Mouse (Mus musculus) spleen, postnatal 4 days (tissue): ENCODE results near the gene Zkscan17.

Source experiments
- DNase-seq, 2 experiments: peaks; one replicate each; pipeline ENCODE4 v3.0.0; 2022; ENCODE audit warnings: low spot score in 2 of 2

Zkscan17 gene

DNA sequence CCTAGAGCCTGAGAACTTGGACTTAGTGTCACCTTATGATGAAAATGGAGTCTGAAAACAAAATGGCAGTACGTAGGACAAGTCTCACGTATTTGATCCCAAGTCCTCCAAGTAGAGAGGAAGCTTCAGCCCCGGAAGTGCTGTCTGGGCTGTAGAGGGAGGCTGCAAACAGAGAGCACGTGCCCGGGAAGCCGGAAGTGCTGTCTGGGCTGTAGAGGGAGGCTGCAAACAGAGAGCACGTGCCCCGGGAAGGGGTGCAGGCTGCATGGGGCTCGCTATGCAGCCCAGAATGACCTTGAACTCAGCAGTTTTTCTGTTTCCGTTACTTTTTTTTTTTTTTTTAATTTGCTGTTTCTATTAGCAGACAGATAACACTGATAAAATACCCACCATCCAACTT is 8.3 kb downstream of the Zkscan17 start:
- DNase-seq = no peak

DNA sequence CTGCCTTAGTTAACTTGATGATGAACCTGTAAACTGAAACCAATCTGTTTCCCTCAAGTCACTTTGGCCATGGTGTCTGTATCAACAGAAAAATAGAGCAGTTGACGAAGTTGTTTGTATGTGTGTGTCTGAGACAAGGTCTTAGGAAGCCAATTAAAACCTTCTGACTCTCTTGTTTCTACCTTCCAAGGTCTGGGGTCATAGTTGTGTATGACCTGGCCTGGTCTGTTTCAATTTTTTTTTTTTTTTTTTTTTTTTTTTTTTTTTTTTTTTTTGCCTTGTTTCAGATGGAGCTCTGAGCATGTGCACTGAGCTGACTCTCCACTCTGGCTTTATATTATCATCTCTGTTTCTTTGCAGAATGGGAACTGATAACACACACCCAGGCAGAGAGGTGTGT is 9.1 kb downstream of the Zkscan17 start:
- no peak for DNase-seq

DNA sequence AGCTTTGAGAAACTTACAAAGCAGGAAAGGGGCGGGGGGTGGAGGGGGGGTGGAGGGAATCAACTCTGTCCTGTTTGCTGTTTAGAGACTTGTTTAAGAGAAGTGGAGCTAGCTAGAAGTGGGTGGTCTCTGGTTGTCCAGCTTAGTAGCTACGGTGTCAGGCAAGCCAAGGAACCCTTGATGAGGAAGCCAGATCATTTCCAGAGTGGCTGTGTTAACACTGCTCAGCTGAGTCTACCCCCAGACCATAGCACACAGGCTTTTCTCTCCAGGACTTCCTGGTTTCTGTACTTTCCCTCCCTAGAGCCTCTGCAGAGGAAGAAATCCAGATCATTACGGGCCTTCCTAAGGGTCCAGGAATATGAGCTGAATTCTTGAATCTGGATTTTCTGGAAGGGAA is 11.8 kb downstream of the Zkscan17 start:
- DNase-seq = no peak

DNA sequence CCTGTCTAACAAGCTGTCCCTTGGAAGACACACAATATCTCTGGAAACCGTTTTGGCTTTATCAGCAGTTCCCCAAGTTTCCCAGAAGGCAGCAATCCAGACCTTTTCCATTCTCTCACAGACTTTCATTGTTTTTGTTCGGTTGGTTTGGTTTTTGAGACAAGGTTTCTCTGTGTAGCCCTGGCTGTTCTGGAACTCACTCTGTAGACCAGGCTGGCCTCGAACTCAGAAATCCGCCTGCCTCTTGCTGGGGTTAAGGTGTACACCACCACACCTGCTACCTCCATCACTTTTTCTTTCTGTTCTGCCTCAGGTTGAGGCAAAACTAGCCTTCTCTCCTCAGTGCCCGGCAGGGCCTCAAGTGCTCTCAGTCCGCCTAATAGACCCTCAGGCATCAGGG is 12.2 kb downstream of the Zkscan17 start:
- DNase-seq = no peak

DNA sequence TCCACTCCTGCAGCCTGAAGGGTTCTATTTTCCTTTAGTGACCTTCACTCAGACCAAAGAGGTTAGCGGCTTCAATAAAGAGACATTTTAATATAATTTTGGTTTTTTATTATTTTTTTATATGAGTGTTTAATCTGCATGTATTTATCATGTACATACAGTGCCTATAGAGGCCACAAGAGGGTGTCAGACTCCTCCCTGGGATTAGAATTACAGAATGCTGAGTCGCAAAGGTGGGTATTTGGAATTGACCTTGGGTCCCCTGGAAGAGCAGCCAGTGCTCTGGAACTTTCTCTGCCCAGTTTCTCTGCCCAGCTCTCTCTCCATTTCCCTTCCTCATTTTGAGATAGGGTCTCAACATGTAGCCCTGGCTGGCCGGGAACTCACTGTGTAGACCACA is 13.0 kb downstream of the Zkscan17 start:
- DNase-seq = no peak

DNA sequence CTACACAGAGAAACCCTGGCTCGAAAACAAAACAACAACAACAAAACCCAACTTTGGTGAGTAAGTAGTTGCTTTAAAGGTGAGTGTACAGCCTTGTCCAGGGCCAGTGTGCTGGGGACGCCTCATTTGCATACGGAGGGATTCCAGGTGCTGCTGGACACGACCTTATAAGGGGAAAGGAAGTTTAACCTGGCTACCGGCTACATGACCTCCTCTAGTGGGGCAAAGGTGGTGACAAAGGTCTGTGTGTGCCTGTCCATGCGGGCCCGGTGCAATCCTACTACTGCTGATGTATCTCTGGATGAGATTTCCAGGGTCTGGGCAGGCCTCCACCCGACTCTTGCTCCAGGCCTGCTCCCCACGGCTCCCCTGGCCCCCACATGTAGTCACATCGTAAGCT is 13.8 kb downstream of the Zkscan17 start:
- no peak for DNase-seq

DNA sequence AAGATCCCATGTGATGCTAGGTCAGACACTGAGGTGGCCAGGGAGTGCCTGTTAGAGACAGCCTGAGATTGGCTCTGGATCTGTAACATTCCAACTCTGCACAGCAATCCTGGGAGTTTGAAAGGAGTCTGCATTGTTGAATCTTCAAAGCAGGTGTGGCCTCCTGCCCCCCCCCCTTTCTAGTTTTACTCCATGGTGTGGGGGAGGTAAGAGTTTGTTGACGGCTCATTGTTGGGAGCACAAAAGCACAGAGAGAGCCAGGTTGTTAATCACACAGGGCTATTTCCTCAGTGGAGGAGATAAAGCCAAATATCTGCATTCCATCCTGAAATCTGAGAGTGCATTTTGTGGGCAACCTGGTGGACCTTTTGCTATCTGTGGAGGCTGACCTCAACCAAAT is 15.0 kb downstream of the Zkscan17 start:
- no peak for DNase-seq

DNA sequence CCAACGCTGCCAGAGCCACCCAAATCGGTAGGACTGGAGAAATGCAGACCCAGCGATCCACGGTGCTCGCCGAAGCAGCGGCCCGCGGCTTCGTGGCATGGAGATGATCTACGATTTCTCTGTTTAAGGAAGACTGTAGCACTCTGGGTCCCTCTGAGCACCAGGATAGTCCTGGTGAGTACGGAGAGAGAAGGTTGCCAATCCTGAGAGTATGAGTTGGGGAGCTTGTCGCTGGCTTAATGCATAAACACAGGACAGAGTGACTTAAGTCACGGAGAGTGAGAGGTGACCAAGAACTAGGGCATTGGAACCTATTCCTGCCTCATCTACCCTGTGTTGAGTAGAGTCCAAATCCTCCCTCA is 19.9 kb downstream of the Zkscan17 start:
- DNase-seq = no peak

DNA sequence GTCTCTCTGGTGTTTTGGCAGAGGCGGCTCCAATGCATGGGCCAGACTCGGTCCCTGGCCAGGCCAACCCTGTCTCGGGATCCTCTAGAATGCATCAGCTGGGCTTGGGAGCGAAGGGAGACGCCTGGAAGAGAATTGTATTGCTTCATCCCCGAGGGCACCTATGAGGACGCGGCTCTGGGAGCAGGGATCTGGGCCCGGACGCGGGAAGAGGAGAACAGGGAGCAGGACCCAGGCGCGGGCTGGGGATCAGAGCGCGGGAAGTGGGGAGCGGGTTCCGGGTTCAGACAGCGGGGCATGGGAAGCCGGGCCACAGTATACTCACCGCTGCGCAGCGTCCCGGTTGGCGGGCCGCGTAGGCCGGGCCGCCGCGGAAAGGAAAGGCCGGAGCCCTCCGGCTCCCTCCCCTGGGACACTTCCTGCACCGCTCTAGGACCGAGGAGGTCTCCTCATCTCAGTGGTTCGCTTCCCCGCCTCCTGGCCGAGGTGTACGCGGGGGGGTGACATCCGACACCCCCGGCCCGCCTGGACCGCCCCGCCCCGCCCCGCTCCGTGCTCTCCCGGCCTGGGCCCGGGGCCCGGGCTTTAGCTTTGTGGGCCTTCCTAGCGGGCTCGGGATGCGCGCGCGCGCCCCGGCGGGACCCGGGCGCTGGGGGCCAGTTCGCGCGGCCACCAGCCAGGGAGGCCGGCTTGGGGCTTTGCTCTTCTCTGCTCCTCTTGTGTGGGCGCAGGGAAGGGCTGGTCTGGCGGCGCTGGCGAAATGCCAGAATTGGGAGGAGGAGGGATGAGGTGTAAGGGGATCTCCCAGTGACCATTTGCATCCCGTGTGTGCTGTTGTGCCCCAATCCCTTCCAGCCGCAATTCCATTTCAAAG is 20.5 kb downstream of the Zkscan17 start:
- DNase-seq = peak; percentile 65 to 79

DNA sequence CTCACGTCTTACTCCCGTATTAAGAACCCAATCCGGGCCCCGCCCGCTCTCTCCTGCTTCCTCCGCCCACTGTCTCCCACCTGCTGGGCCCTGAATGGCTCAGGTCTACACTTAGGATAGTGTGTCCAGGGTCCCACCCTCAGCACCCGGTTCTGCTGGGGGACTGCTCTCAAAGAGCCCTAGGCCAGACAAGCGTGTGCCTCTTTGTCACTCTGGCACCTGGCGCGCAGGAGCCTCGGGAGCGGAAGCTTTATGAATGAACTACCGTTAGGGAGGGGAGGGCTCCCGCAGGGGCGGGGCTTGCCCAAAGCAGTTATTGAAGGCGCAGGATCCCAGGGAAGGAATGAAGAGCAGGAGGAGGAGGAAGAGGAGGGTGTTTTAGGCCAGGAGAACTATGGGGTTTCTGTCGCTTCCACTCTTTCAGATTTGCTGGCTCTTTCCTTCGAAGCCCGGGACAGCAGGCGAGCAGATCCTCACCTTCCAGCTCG is 21.2 kb downstream of the Zkscan17 start:
- DNase-seq = peak; percentile 58 to 79

DNA sequence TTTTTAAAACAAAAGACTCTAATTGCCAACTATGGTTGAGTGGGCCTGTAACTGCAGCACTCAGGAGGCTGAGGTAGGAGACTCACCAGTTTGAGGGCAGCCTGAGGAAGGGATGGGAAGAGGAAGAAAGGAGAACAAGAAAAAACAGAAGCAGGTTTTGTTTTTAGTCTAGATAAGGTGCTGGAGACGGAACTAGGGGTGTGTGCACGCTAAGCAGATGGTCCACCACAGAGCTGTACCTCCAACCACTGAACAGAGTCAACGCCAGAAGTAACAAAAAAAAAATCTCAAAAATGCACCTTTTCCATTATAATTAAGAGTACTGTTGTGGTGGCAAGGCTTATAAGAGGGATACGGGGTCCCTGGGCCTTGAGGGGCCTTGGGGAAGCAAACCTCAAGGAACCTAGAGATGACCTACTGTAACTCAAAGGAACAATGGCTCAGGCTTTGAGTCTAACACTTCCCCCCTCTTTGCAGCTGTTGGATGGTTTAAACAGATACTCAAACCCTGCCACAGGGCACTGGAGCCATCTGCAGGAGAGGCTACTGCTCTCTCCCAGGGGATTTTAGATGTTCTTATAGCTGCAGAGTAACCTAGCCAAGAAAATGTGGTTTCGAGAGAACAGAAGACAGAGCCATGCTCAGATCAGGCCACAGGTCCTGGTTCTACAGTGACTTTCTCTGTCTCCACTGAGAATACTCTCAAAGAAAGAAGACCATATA is 24.4 kb downstream of the Zkscan17 start:
- DNase-seq = no peak

DNA sequence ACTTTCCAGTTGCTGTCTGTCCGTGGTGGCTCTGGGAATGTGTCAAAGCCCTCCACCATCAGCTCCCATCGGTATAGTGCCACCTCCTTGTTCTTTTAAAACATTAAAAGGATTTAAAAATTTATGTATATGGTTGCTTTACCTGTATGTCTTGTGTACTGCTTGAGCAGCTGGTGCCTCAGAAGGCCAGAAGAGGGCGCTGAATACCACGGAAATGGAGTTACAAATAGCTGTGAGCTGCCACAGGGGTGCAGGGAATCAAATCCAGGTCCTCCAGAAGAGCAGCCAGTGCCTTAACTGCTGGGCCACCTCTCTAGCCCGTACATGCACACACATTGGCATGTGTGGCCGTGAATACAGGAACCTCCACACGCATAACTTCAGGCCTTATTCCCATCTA is 28.8 kb downstream of the Zkscan17 start:
- no peak for DNase-seq

DNA sequence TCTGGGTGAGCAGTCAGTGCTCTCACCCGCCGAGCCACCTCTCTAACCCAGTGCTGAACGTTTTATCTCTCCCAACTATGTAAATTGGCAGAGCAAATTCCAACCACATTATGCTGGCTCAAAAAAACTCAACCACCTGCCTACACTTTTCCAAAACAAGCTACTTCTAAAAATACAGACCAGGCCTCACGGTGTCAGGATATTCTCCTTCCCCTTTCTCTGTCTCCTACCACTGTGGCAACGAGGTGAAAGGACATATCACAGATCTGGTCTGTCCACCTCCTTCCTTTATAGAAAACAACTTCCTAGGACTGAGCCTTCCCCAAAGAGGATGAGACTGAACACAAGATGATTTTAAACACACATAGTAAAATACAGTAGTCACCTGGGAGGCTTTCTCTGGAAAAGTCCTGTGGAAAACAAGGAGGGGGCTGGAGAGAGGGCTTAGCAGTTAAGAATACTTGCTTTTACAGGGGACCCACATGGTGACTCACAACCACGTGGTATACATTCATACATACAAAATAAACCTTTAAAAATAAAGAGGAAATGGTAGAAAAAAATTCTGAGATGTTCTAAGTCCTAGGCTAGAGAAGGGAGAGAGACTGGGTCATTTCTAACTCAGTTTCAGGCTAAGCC is 29.8 kb downstream of the Zkscan17 start:
- DNase-seq = no peak

DNA sequence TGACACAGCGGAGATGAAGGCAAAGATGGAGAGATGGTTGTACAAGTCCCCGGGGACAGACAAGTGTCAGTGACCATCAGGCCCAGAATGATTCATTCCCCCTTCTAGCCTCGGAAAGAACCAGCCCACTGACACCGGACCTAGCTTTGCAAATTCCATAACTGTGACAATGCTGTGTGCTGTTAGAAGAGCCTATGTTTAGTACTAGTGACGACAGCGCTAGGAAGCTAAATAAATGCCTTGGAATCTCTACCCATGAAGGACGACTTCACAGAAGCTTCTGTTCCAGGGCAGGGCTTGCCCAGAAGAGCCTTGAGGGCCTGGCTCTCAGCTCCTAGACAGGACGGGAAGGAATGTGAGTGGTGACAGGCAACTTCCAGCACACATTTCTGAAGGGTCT is 40.3 kb downstream of the Zkscan17 start:
- no peak for DNase-seq

DNA sequence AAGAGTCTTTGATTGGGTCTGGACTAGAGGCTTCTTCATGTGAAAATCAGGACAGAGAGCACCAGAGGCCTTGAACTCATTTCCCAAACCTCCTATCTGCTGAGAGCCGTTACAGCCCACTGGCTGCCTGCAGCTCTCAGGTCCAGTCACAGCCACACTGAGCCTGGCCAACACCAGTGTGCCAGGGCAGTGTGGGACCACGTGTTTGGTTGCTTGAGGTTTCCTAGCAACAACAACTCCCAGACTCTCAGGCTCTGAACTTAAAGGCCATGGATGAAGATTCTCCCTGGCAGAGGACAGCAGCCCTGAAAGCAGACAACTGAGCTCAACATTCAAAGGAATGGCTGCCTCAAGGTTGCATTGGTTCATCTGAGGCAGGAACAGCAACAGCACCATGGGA is 40.9 kb downstream of the Zkscan17 start:
- DNase-seq = no peak

DNA sequence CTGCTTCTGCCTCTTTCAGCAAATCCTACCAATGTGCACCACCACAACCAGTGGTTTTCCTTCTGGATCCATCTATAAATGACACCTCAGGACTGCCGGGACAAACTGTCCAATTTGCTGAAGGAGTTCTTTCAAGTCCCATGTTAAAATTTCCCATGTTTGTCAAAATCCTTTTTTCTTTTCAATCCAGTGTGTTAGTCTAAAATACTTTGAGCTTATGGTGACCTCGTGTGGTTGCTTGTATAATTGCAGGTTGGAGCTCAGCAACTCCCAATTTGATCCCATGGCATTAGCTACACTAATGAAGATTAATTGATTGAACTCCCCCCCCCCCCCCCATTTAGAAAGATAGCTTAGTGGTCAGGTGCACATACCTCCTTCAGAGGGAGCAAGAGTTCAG is 43.3 kb downstream of the Zkscan17 start:
- no peak for DNase-seq

DNA sequence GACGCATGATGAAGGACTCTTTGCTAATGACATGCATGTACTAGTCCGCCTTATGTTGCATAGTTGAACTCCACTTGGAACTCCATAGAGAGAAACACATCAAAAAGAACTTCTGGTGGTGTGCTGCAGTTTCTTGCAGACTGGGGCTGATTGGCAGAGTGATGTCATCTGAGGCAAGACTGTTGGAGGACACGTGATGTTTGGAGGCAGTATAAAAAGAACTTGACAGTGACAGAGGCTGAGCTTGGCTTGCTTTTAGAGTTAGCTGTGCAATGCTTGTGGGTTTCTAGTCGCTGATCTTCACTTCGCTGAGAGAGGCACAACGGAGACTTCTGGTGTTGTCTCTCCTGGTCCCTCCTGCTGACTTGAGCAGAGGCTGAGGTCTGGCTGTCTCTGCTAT is 49.3 kb downstream of the Zkscan17 start:
- DNase-seq = no peak

DNA sequence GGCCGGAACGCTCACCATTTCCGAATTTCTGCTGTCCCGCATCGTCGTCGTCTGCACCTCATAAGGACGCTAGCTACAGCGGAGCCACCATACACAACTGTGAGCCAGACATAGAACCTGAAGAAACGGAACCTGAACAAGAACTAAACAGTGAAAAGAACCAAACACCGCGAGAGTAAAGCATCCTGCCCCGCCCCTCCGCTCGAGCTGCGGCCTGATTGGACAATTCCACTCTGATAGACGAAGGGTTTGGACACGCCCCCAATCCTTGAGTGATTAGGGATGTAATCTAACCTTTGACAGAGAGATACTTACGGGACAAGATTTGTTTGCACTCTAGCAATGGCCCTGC is 54.2 kb downstream of the Zkscan17 start, which contains the start of gene Zfp867:
Gene Zfp867 (minus strand): TSS at position 149 of the 352 bp plus-strand sequence.
- peak; percentile 83 to 89 for DNase-seq

DNA sequence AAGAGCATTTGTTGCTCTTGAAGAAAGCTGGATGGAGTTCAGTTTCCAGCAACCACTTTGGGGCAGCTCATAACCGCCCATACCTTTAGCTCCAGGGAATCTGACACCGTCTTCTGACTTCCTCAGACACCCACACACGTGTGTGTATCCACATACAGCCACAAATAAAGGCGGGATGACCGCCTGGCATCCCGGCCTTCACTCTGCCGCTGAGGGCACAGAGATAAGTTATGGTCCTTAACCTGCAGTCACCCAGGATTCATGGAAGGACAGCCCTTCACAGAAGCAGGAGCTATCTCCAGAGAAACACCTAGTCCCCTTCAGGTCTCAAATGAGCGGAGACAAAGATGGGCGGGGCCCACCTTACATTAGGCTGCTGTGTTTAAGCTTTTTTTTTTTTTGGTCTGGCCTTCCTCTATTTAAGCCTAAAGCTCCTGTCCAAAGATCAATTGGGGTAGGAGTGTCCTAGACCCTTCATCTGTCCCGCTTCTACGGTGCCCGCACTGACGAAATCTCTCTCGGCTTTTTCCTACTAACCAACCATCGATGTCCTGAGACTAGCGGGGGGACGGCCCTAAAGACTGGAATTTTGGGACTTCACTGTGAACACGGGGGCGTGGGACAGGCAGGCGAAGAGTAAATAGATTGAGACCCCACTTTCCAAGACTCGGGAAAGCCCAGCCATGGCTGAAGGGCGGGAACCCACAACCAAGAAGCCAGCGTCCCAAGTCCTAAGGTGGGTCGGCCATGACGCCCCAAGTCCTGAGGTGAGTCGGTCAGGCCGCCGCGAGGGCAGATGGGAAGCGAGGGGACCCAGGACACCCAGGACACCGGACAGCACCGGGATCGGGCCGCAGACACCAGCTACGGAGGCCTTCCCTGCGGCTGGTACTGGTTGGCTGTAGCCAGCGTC is 54.9 kb downstream of the Zkscan17 start:
- peak in 1 of 2 experiments; percentile 62 for DNase-seq

DNA sequence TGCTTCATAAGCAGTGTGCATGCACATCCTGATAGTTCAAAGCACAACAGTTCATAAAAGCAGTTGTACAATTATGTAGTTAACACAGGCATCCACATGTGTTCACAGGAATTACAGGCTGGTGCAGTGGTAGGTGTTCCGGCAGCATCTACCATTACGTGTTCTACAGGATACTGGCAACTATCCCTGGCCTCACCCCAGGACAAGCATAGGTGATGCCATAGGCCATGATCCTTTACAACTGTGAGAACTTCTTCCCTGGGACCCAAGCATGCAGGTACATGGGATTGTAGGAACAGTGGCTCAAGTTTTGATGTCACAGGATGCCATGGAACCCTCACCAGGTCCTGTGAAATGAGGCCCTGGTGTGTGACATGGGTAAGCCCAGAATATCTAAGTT is 66.1 kb downstream of the Zkscan17 start:
- DNase-seq = no peak

DNA sequence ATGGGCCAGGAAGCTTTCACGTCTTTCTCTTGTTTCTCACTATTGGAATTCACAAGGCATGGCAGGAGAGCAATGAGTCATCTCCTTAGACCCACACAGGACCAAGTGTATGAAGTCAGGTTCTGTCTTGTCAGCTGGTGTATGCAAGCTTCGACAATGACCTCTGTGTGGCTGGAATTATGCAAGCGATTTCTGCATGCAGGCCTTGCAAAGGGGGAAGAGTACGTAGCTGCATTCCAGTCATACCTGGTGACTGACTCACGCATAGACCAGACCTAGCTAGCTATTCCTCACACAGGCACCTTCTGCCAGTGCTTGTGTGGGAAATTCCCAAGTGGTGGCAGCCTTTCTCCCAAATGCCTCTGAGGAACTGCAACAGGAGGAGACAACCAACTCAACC is 67.6 kb downstream of the Zkscan17 start:
- no peak for DNase-seq

DNA sequence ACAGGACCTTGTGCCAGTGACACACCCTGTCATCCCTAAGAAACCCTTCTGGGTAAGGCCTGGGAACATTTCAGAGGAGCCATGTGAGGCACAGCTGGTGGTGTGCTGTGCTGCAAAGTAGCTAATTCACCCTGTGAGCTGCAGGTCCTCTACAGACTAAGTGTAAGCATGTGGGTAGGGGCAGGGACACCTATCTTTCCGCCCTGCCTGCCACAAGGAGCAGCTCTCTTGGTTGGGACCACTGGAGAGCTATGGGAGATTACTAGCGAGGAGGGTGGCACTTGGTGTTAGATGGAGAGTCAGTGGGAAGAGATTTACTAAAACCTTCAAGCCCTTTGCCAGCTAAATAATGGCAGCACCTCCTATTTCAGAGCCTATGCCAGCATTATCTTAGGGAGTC is 69.7 kb downstream of the Zkscan17 start:
- no peak for DNase-seq
